Mouse (Mus musculus): ENCODE data around the gene Rcc1.

GRCm38 (mm10) chr4:132363487-132363886 lies 10.1 kb upstream of the Rcc1 start:
- TF ChIP-seq POLR2A (IDR thresholded peaks at IDR 0.05; ENCODE audit: extremely low read depth, insufficient read depth, low read length): no peak
- no peak for TF ChIP-seq CTCF (IDR thresholded peaks at IDR 0.05; ENCODE audit: low read depth, low read length)
